Mouse (Mus musculus) liver (tissue): ENCODE measurements around the gene Slc16a6.

ENCODE experiments used
- DNase-seq: peaks from one replicate; pipeline ENCODE4 v3.0.0-alpha.2; 2020; ENCODE audit warnings: mixed read lengths

The Slc16a6 gene

DNA sequence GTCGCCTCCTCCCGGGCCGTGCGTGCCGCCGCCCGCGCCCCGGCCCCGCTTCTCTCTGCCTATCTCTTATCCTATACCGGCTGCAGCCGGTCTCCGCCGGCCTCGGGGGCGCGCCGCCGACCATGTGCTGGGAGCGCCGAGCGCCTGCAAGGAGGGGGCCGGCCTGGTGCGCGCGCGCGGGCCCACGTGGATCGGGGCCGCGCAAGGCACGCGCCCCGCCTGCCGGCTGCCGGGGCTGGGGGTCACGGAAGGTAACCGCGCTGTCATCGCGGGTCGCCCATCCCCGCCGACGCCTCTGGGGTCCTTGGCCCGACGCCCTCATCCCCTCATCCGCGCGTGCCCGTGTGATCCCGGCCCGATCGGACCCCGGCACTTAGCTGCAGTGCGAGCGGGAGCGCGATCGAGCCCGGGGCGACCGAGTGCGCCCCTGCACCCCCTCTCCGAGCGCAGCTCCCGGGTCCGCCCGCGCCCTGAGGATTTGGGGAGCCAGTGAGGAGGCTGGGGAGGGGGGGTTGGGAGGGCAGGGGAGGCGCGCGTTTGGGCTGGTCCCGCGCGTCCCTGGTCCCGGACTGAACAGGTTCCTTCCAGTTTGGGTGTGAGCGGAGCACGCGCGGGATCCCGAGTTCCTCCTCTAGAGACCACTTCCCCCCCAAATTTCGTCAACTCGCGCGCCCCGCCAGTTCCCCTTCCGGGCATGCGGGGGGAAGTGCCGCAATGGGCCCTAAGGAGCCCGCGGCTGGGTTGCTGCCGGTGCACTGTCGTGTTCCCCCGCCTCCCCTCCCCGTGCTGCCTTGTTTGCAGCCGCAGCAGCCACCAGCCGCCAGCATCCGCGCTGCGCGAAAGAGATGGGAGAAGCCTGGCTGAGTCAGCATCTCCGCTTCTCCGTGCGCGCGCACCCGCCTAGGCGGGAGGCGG, at the start of gene Slc16a6, which contains the start of gene Arsg:
Gene Slc16a6, minus strand, starts transcription at position 428 of the 915 bp plus-strand sequence.
Gene Arsg, plus strand, starts transcription at position 204 of the 915 bp plus-strand sequence.
- peak; percentile 96 for DNase-seq

DNA sequence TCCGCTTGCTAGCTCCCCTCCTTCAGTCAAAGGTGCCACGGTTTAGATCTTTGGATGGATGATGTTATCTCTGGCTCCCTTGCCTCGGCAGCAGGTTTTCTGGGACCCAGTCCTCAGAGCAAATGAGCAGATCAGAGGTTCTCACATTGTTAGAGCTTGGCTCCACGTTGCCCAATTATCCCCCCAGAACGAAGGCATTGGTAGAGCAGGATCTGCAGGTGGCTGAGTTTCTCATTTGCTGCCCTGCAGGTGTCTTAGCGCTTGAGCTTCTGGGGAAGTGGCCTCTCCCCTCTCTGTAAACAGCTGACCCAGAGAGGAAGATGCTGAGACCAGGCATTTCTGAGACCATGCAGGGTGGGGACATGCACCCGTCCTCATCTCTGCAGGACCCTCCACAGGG, 47.6 kb upstream of the Slc16a6 start:
- DNase-seq: no peak

DNA sequence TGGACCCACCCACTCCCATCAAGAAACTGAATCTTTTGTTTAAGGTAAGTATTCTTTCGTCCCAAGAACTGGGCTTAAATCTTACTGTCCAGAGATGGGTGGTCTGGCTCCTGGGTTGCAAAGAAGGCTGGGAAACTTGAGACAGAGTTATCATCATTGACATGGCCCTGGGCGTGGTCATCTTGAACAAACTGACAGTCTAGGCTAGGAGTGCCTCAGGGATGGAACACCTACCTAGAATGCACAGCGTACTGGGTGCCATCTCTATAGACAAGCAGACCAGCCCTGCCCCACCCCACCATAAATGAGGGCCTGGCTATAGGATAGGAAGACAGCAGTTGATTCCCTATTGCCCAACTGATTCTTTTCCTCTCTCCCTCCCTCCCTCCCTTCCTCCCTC, 44.4 kb upstream of the Slc16a6 start:
- peak; percentile 81 for DNase-seq

DNA sequence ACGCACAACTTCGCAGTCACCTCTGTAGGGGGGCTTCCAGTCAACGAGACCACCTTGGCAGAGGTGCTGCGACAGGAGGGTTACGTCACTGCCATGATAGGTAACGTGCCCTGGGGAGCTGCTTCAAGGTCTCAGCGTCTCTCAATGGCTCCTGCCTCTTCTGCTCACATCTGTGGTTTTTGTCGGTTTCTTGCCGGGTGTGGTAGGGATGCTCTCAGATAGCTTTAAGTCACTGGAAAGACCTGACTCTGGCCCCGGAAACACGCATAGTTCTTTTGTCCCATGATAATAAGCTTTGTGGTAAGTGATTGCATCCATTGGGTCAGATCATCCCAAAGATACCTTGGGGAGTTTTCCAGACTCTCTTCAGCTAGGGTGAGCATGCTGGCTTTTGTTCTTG, 43.9 kb upstream of the Slc16a6 start:
- DNase-seq: no peak

GRCm38 (mm10) chr11:109514064-109514612, 40.7 kb upstream of the Slc16a6 start:
- DNase-seq: no peak

- no peak for DNase-seq
These were observed 39.7 kb upstream of the Slc16a6 start for GRCm38 (mm10) chr11:109512995-109513675.

- DNase-seq: no peak
These were observed 33.7 kb upstream of the Slc16a6 start for GRCm38 (mm10) chr11:109507068-109507467.

DNA sequence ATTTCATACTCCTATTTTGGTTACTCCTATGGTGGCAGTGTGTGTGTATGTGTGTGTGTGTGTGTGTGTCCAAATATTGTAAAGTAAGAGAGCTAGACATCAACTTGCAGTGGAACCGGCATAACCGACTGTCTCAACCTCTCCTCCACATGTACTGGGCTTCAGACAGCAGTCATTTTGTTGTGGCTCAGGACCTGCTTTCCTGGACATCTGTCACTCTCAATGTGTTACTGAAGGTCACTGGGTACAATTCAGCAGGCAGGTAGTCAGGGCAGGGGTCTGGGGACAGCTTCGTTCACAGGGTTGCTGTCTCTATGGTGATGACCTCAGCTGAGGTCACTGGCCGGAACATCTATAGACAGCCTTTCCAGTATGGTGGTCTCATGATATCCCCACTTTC, 32.4 kb upstream of the Slc16a6 start:
- DNase-seq: no peak

DNA sequence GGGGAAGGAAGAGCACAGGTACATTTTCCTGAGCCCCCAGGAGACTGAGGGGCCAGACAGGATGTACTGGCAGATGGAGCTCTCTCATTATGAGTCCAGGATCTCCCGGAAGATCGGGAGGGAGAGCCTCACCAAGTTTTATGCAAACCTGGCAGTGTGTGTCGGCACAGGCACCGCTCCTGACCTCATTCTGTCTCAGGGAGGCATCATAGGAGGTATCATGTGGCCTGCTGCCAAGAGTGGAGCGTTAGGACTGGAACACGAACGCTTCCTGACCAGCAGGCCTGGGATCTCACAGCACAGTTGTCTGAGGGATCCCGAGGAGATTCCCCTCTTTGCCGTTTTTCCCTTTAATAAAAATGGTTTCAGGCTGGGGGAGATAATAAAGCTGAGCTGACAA, 31.6 kb upstream of the Slc16a6 start:
- no peak for DNase-seq

DNA sequence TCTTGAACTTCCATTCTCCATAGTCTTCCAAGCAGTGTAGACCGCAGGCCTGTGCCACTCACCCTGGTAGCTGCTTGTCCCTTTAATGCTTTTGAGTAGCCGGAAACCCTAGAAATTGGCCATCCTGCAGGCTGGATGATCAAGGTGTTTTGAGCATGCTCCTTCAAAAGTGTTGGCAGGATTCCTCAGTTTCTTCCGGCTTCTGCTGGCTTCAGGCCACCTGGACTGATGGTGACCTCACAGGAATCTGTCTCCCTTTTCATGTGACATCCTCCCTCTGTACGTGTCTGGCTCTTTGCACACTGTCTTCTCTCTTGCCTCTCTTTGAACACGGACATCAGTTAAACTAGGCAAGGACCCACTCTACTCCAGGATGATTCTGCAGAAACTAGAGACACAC, 26.8 kb upstream of the Slc16a6 start:
- DNase-seq: no peak

- no peak for DNase-seq
These were observed 24.6 kb upstream of the Slc16a6 start for GRCm38 (mm10) chr11:109497990-109498389.

DNA sequence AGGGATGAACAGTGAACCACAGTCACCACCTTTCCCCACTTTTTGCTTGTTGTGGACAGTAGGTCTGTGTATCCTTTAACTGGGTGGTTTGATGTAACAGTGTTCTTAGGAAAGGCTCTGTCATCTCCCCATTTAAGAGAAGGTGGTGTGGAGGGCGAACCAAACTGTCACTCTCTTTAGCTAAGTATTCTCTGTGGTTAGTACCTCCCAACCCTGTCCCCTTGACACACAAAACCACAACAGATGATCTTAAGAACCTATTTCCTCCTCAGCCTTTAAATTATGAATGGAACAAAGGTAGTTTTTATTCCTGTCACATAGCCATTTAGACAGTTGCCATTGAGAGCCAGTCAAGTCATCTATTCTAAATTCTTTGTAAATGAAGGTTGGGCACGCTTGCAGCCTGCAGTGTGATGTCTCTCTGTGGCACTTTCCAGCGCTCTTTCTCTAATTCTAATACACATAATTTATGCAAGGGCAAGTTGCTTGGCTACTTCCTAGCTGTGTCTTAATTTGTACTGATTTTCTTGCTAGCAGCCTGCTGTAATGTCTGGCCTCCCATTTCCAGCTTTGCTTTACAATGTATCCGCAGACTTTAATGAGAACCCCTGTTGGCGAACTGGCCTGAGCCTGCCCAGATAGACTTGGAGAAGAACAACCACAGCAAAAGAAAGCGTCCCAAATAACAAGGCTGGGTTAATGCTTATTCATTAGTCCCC, 23.8 kb upstream of the Slc16a6 start:
- no peak for DNase-seq

GRCm38 (mm10) chr11:109496475-109496993, 23.1 kb upstream of the Slc16a6 start:
- DNase-seq: no peak

DNA sequence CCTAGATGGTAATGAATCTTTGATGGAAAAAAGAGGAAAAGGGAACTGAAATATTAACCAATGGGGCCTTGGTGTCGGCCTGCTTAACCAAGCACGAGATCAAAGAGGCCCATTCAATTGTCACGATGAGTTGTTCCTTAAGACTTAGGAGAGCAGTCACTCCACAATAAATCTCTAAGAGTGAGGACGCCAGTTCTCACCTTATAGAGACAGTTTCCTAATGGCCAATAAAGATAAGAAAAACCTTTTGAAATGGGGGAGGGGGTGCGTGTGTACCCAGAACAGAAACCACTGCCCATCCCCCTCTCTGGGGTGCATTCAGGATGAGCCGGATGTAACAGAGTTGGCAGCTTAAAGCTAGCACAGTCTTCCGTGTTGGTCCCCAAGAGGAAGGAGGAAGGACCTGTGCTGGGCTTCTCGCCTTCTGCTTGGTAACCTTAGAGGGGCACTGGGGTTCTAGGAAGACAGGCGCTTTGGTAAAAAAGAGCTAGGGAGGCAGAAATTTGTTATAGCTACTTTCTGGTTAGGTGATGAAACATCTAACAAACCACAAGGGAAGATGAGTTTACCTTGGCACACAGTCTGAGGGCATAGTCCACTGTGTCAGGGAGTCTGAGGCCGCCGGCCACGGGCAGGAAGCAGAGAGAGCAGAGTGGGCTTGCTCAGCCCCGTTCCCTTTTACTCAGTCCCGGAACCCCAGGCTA, 22.5 kb upstream of the Slc16a6 start:
- peak; percentile 41 for DNase-seq

DNA sequence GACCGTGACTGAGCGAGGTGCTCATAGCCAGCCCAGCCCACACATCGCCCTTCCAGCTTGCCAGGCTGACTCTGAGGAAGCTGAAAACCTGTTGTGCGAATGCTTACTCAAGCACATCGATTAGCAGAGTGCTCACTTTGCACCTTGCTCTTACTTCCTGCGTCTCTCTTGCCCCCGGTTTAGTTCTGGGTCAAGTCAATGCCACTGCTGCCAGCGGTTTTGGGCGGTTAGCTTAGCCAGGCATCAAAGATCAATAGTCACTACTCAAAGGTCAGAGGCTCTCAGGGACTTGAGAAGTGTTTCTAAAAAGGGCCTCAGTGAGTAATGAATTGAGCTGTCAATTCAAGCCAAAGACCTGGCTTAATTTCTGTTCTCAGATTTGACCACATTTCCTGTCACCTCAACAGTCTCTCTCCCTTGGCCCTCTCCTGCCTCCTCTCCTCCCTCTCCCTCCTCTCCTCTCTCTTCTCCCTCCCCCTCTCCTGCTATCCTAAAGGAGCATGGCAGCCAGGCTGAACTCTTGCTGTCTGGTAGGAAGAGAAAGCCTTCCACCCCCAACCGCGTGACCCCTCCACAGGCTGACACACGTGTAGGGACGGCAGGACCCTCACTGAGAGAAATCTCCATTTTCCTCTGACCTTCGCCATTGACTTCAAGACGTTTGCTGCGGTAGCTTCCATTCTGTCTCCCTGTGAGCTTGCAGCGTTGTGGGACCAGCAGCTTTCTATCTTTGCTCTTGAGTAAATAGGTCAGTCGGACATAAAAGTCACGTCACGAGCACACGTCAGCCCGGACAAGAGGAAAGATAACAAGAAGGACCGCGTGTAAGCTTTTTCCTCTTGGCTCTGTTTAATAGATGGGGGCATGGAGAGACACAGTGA, 21.7 kb upstream of the Slc16a6 start:
- no peak for DNase-seq

- peak; percentile 57 for DNase-seq
These were observed 19.6 kb upstream of the Slc16a6 start for GRCm38 (mm10) chr11:109492847-109493464.

DNA sequence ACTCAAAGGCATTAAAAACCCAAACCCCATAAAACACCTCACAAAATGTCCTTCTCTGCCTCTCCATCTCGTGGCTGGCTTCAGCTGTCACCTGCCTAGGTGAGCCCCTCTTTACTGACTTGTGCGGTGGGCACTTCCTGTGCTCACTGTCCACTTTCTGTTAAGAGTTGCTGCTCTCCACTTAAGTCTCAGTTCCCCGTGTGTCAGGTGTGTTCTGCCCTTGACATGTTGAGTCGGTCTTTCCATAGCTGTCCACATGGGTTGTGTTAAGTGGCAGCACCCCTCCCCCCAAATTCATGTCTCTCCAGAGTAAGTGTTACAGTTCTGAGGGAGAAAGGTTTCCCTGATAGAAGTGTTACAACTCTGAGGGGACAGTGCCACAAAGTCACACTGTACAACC, 18.4 kb upstream of the Slc16a6 start:
- no peak for DNase-seq

- no peak for DNase-seq
These were observed 16.4 kb upstream of the Slc16a6 start for GRCm38 (mm10) chr11:109489763-109490162.

- DNase-seq: no peak
These were observed 14.7 kb upstream of the Slc16a6 start for GRCm38 (mm10) chr11:109487991-109488684.

GRCm38 (mm10) chr11:109487111-109487510, 13.7 kb upstream of the Slc16a6 start:
- DNase-seq: no peak
